Mouse (Mus musculus) kidney, adult 2 months (tissue): ENCODE measurements around the gene Rpgrip1l.

Experiments
- CTCF ChIP-seq: fragments of 200-500 bp; conservative IDR thresholded peaks from 2 replicates; pipeline ENCODE4 v1.5.1; 2011; ENCODE audit warnings: low read depth, mild to moderate bottlenecking, control low read depth, low read length, moderate library complexity, mixed read lengths; ENCODE audit not compliant: insufficient read depth, insufficient read length
- POLR2A ChIP-seq: fragments of 200-500 bp; IDR thresholded peaks from one replicate; pipeline ENCODE4 v1.6.1; 2011; ENCODE audit warnings: low read depth, low read length, control low read depth

DNA sequence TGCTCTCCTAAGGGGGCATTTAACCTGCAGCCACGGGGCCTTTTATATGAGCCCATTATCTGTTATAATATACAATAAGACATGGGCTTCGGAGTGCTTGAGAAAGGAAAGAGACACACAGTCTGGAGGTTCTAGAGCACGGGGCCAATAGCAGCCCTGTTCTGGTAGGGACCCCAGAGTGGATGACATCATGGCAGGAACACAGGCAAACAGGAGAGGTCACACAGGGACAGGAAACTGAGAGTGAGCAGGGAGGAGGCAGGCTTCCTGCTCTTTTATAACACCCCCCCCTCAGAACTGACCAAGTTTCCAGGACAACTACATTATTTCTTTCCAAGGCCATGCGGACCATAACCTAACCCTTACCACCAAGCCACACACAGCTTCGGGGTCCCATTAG is 115.8 kb downstream of the Rpgrip1l start:
- TF ChIP-seq POLR2A, result no peak
- TF ChIP-seq CTCF, result no peak
